Mouse (Mus musculus) CH12.LX (cell line): ENCODE measurements around the gene Nob1. TPM values are rescaled to one million over a fixed set of nuclear protein-coding genes. Genes with fewer than 3 reads are reported as not detected.

ENCODE experiments used
- DNase-seq: peaks from one replicate; pipeline ENCODE4 v3.0.0-alpha.2; 2013; ENCODE audit errors: extremely low read depth
- H3K27ac ChIP-seq: 2 replicates; pipeline ENCODE4 v1.5.1; 2012; ENCODE audit warnings: low read depth, mild to moderate bottlenecking, control low read depth, moderate library complexity; ENCODE audit not compliant: insufficient read depth
- H3K27me3 ChIP-seq: replicated peaks from 2 replicates; pipeline ENCODE3; 2012; ENCODE audit warnings: inconsistent platforms
- H3K36me3 ChIP-seq, 2 experiments: replicated peaks in 1 of 2; 2 replicates each; pipeline versions ENCODE3 to v1.6.1; 2012; ENCODE audit warnings: inconsistent platforms in 1 of 2, low read length in 1 of 2, mild to moderate bottlenecking in 1 of 2, mixed read lengths in 1 of 2, moderate library complexity in 1 of 2; ENCODE audit not compliant: control insufficient read depth in 1 of 2, insufficient read depth in 1 of 2
- H3K4me1 ChIP-seq, 2 experiments: 2 replicates each; pipeline ENCODE4 v1.6.1; 2012; ENCODE audit warnings: inconsistent platforms in 1 of 2, moderate library complexity in 1 of 2; ENCODE audit not compliant: insufficient read depth in 2 of 2, control insufficient read depth in 1 of 2
- H3K4me2 ChIP-seq: 2 replicates; pipeline ENCODE4 v1.6.1; 2012; ENCODE audit warnings: low read depth, mild to moderate bottlenecking, control low read depth; ENCODE audit not compliant: poor library complexity, insufficient read depth, severe bottlenecking
- H3K4me3 ChIP-seq, 3 experiments: fragments of 150-350 bp in 1 of 3; sonication (generic) in 1 of 3; replicated peaks in 1 of 3; 2 replicates each; pipeline versions ENCODE3 to v1.5.1; 2011 to 2012; ENCODE audit warnings: low read depth in 2 of 3, low read length in 2 of 3, mild to moderate bottlenecking in 2 of 3, moderate library complexity in 2 of 3, control low read depth in 1 of 3, improper control_type of control experiment in 1 of 3, inconsistent platforms in 1 of 3, mixed read lengths in 1 of 3; ENCODE audit not compliant: poor library complexity in 1 of 3
- H3K79me2 ChIP-seq: replicated peaks from 2 replicates; pipeline ENCODE4 v1.6.1; 2012; ENCODE audit warnings: mild to moderate bottlenecking, moderate library complexity; ENCODE audit not compliant: control insufficient read depth, poor library complexity, insufficient read depth, severe bottlenecking; ENCODE audit errors: extremely low read depth
- H3K9ac ChIP-seq: 2 replicates; pipeline ENCODE4 v1.6.1; 2012; ENCODE audit warnings: low read depth, mild to moderate bottlenecking, control low read depth, moderate library complexity; ENCODE audit not compliant: insufficient read depth
- H3K9me3 ChIP-seq: replicated peaks from 2 replicates; pipeline ENCODE3; 2012; ENCODE audit warnings: low read length, inconsistent platforms, mixed read lengths
- BHLHE40 ChIP-seq: IDR thresholded peaks from 2 replicates; pipeline ENCODE4 v1.6.1; 2011; ENCODE audit warnings: mild to moderate bottlenecking, low read depth, low read length, improper control_type of control experiment
- CHD1 ChIP-seq: IDR thresholded peaks from 2 replicates; pipeline ENCODE4 v1.6.1; 2012; ENCODE audit warnings: low read depth, low read length, improper control_type of control experiment, inconsistent platforms
- CHD2 ChIP-seq: IDR thresholded peaks from 2 replicates; pipeline ENCODE4 v1.6.1; 2011; ENCODE audit warnings: low read length, improper control_type of control experiment
- EP300 ChIP-seq: IDR thresholded peaks from 2 replicates; pipeline ENCODE4 v1.6.1; 2011; ENCODE audit warnings: low read length, improper control_type of control experiment
- IRF4 ChIP-seq: IDR thresholded peaks from 2 replicates; pipeline ENCODE4 v1.6.1; 2014; ENCODE audit warnings: low read depth, mild to moderate bottlenecking, inconsistent platforms, low read length, improper control_type of control experiment
- KAT2A ChIP-seq: IDR thresholded peaks from 2 replicates; pipeline ENCODE4 v1.6.1; 2012; ENCODE audit warnings: low read length, improper control_type of control experiment, inconsistent platforms; ENCODE audit not compliant: insufficient replicate concordance
- MAFK ChIP-seq: IDR thresholded peaks from 2 replicates; pipeline ENCODE4 v1.6.1; 2011; ENCODE audit warnings: low read length, improper control_type of control experiment; ENCODE audit not compliant: insufficient replicate concordance
- MAX ChIP-seq: IDR thresholded peaks from 2 replicates; pipeline ENCODE4 v1.6.1; 2011; ENCODE audit warnings: low read length, improper control_type of control experiment
- MAZ ChIP-seq: IDR thresholded peaks from 2 replicates; pipeline ENCODE4 v1.6.1; 2012; ENCODE audit warnings: low read depth, mild to moderate bottlenecking, inconsistent platforms, low read length, improper control_type of control experiment, moderate library complexity
- MXI1 ChIP-seq: IDR thresholded peaks from 2 replicates; pipeline ENCODE4 v1.6.1; 2011; ENCODE audit warnings: mild to moderate bottlenecking, low read depth, low read length, improper control_type of control experiment
- PAX5 ChIP-seq: IDR thresholded peaks from 2 replicates; pipeline ENCODE4 v1.6.1; 2012; ENCODE audit warnings: low read length, inconsistent platforms, mixed read lengths
- POLR2AphosphoS2 ChIP-seq: IDR thresholded peaks from 2 replicates; pipeline ENCODE4 v1.6.1; 2011; ENCODE audit warnings: low read depth, low read length, improper control_type of control experiment
- RCOR1 ChIP-seq: conservative IDR thresholded peaks from 2 replicates; pipeline ENCODE4 v1.6.1; 2012; ENCODE audit warnings: low read depth, mild to moderate bottlenecking, inconsistent platforms, low read length, improper control_type of control experiment
- dilution Hi-C: fragments of 300-500 bp; cut with MboI; formaldehyde crosslinking; loops from 2 replicates; pipeline ENCODE4 v1.14.3; 2020; ENCODE audit warnings: low sequenced_read_pairs; ENCODE audit not compliant: extremely low pct_unique_long_range_greater_than_20kb, extremely low pct_ligation_motif_present
- in situ Hi-C: fragments of 300-500 bp; cut with MboI; formaldehyde crosslinking; loops from 3 replicates; pipeline ENCODE4 v1.14.3; 2019; ENCODE audit warnings: low sequenced_read_pairs, low pct_ligation_motif_present, low pct_unique_long_range_greater_than_20kb, mixed read lengths
- polyA plus RNA-seq: library from polyadenylated mRNA; unstranded; fragments of >175 nt; gene quantifications from 2 replicates; pipeline ENCODE4 v1.2.1, GENCODE M21; 2012; ENCODE audit warnings: low read depth; ENCODE audit not compliant: insufficient read length
- total RNA-seq, 2 experiments: library from RNA; depleted of rRNA; stranded (reverse); fragments of 300-350 nt in 1 of 2; fragments of >200 nt in 1 of 2; gene quantifications; 2 replicates each; pipeline ENCODE4 v1.2.3; 2012 to 2014

The Nob1 gene
- total and polyA plus RNA-seq, 3 experiments = 21.4 to 109 (median 73.1) TPM

DNA sequence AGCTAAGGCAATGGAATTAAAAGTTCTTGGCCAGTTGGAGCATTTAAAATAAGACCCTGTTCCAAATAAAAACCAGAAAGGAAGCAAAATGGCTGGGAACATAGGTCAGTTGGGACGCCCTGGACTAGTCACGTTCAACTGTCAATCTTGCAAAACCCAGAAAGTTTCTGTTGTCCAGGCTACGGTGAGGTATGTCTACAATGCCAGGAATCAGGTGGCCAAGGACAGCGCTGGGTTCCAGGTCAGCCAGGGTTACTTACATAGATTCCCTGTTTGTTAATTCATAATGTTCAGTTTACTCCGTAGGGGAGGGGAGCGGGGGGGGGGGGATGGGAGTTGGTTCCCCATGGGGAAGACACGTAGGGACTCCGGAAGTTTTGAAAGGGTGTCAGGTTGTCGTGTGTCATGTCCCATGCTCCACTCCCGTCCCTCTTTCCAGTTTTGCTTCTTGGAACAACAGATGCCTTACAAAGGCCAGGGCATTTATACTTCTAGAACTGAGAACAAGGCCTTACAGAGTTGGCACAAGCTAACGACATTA, 10.6 kb upstream of the Nob1 start:
- dilution Hi-C loops (no loop called here), in situ Hi-C loops (no loop called here)
- H3K79me2 ChIP-seq = no peaks in the 10 kb centered on the region; the same call in 1 of the 2 replicates
- H3K4me1 ChIP-seq = peaks cover 11 to 30% of the 10 kb centered on the region in 2 experiments
- DNase-seq = no peak
- H3K4me3 ChIP-seq = peak overlapping the region; percentile 65 to 92 (median 89)
- H3K27ac ChIP-seq = peak overlapping the region; percentile 65; the same call in 1 of the 2 replicates
- H3K4me2 ChIP-seq = peak overlapping the region; percentile 90; the same call in 1 of the 2 replicates
- peaks cover 6% of the 10 kb centered on the region for H3K27me3 ChIP-seq
- no peaks in the 10 kb centered on the region for H3K36me3 ChIP-seq
- TF ChIP-seq EP300 = no peak
- TF ChIP-seq KAT2A = no peak
- TF ChIP-seq POLR2AphosphoS2 = no peak
- TF ChIP-seq CHD2 = no peak; the same call in 1 of the 2 replicates
- no peak for TF ChIP-seq PAX5
- TF ChIP-seq MAZ = 0 out of 2 replicates have a peak, but pooled peaks have one; percentile 7
- TF ChIP-seq CHD1 = no peak
- peak; percentile 40; the same call in 1 of the 2 replicates for TF ChIP-seq MXI1
- H3K9ac ChIP-seq = peak overlapping the region; percentile 91
- H3K9me3 ChIP-seq = no peaks in the 10 kb centered on the region

DNA sequence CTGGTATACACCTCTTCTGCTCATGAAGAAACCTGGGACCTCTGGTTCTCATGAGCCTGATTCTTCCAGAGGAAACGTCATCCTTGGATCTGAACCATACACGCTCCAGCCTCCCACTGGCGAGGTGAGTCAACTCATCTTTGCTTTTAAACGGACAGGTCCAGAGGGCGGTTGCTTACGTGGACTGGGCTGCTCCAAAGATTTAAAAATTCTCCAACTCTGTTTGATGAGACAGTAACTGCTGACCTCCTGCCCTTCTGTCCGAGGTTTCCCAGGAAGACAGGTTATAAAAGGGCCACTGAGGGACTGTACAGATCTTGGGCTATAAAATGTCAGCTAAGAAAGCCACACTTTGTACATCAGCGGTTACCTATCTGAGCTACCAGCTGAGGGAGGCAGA, 6.0 kb upstream of the Nob1 start:
- H3K27me3 ChIP-seq = peaks cover 12% of the 10 kb centered on the region
- dilution Hi-C loops (no loop called here), in situ Hi-C loops (no loop called here)
- no peak overlapping the region for H3K4me2 ChIP-seq
- peaks cover 0 to 4% of the 10 kb centered on the region in 2 experiments; a peak in 1 of 4 replicates for H3K4me1 ChIP-seq
- no peaks in the 10 kb centered on the region for H3K36me3 ChIP-seq
- no peak overlapping the region for H3K4me3 ChIP-seq
- peaks cover 3% of the 10 kb centered on the region for H3K9me3 ChIP-seq
- no peak overlapping the region for H3K9ac ChIP-seq
- H3K27ac ChIP-seq = no peak overlapping the region
- H3K79me2 ChIP-seq = no peaks in the 10 kb centered on the region
- no peak for DNase-seq
- TF ChIP-seq CHD2 (no peak), BHLHE40 (no peak), MAX (no peak), IRF4 (no peak), RCOR1 (no peak)

GRCm38 (mm10) chr8:107425230-107425597, 363 bp upstream of the Nob1 start:
- Histone ChIP-seq H3K9me3 (peaks cover 3% of the 10 kb centered on the region), H3K4me3 (peak overlapping the region in 2 of 3 experiments; percentile 40 to 86), H3K36me3 (peaks cover 26 to 31% of the 10 kb centered on the region in 2 experiments), H3K4me2 (peak overlapping the region; percentile 55), H3K27me3 (peaks cover 6% of the 10 kb centered on the region), H3K4me1 (peaks cover 8 to 33% of the 10 kb centered on the region in 2 experiments), H3K9ac (no peak overlapping the region; the same call in 1 of the 2 replicates), H3K79me2 (peaks cover 41% of the 10 kb centered on the region), H3K27ac (no peak overlapping the region)
- dilution Hi-C loops = no loop called here
- in situ Hi-C loops = no loop called here
- no peak for DNase-seq
- no peak for TF ChIP-seq MAFK
